Mouse (Mus musculus) heart, adult 10 weeks (tissue): Measurements from ENCODE around the gene Plbd2. TPM values are rescaled to one million over a fixed set of nuclear protein-coding genes. Genes with fewer than 3 reads are reported as not detected.

Experiments
- polyA plus RNA-seq: library from polyadenylated mRNA; stranded (reverse); fragments of 350-450 nt; fragmentation: Illumina TruSeq; extraction: RNeasy Lipid Tissue Mini Kit (QIAGEN cat#74804); gene quantifications from one replicate; pipeline ENCODE4 v1.2.3, GENCODE M21; 2014; ENCODE audit warnings: low read depth, low replicate concordance

The Plbd2 gene
- 28.1 TPM for polyA plus RNA-seq

DNA sequence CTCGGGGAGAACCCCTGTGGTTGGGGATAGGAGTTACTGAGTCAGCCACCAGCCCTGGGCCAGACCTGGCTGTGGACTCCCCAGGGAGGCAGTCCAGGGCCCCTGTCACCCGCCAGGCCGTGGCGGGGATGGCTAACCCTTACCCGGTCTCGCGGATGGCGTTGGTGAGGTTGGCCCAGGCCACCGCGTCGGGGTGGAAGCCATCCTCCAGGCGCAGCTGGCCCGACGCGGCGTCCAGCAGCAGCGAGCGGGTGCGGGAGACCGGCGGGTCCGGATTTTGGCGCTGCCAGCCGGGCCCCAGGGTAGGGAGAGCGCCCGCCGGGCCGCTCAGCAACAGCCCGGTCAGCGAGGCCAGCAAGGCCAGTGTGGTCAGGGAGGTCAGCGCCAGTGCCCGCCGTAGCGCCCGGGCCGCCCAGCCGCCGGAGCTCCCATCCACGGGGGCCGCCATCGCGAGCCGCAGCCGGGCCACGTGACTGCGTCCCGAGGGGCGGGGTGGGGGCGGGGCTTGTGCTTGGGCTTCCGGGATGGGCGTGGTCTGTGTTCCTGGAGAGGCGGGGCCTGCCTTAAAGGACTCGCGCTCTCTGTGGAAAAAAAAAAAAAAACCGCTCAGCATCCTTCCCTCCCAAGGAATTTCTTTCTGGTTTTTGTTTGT, at the start of gene Plbd2:
Plbd2 (minus strand) TSS at position 482 of the 652 bp plus-strand sequence.

DNA sequence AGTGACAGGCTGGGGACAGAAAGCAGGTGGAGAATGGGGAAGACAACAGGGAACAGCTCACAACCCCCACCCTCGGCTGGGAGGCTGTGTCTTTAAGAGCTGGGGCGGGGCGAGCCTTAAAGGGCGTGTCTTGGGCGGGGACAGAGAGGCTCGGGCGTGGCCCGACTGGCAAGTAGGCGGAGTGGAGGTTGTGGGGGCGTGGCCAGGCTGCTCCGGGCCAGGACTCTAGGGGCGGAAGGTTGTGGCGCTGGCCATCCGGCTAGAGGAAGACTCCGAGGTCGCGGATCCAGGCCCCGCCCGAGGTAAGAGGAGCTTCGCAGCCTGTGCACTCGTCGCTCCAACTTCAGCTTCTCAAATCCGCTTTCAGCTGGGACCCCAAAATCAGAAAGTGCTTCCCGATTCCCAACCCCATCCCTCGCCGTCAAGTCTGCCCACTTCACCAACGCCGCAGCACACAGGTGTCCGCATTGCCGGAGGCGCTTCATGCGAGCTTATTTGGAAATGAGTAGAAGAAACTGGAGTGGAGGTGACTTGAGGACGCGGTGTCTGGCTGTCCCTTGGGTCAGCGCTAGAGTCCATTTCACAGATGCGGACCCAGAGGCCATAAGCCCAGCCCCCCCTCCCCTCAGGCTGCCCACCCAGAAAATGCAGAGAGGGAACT, 7.7 kb upstream of the Plbd2 start, which contains the start of gene Slc8b1:
Slc8b1 (plus strand) TSS at position 187 of the 661 bp plus-strand sequence.

DNA sequence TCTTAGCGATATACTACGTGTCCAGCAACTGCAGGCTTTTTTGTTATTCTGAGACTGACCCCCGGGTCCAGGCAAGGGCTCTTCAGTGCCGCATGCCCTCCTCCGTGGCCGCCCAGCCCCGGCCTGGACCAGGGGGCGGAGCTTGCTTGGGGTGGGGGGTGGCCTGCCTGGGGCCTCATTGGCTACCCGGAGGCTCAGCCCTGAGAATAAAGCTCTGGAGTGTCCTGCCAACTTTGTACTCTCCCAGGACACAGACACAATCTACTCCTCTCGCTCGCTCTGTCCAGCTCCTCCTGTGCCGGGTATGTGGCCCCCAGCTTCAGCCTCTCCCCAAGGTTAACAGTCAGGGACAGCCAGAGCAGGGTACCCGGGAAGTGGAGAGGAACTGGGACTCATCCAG, 27.1 kb downstream of the Plbd2 start, which contains the start of gene Sds:
Sds (plus strand) TSS at position 231 of the 400 bp plus-strand sequence.

DNA sequence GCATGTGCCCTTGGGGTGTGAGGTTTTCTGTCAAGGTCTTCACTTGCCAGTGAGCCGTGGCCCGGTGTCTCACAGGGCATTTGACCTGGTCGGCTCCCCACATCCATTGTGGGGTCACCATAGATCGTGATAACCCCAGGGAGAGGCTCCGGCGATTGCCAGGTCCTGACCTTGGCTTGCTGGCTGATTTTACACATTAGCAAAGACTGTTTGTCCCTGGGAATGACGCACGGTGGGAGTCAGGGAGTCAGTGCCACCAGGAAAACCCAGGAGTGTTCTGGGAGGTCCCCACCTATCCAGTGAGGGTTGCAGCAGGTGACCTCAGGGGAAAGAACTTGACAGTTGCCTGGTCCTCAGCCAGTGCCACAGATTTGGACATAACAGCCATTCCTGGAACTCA, 30.7 kb downstream of the Plbd2 start, which contains the start of gene Sdsl:
Sdsl (minus strand) TSS at position 41 of the 400 bp plus-strand sequence.

Other genes with a start within 250 kb of the Plbd2 start
- gene Lhx5, start 71.9 kb downstream of the Plbd2 start, polyA plus RNA-seq = not detected
- gene Sdsl, start 30.8 kb downstream of the Plbd2 start, polyA plus RNA-seq = 11.2 TPM
- 7.9 TPM for gene Sds, start 27.1 kb downstream of the Plbd2 start, polyA plus RNA-seq
- 7.6 TPM for gene Slc8b1, start 7.5 kb upstream of the Plbd2 start, polyA plus RNA-seq
- 24.0 TPM for gene Tpcn1, start 85.0 kb upstream of the Plbd2 start, polyA plus RNA-seq
- not detected for gene Iqcd, start 85.4 kb upstream of the Plbd2 start, polyA plus RNA-seq
- 13.1 TPM for gene Rita1, start 109.0 kb upstream of the Plbd2 start, polyA plus RNA-seq
- 15.9 TPM for gene Ddx54, start 109.1 kb upstream of the Plbd2 start, polyA plus RNA-seq
- gene Cfap73, start 130.6 kb upstream of the Plbd2 start, polyA plus RNA-seq = not detected
- not detected for gene Rasal1, start 145.2 kb upstream of the Plbd2 start, polyA plus RNA-seq
- 0.73 TPM for gene Dtx1, start 208.3 kb upstream of the Plbd2 start, polyA plus RNA-seq
- 8.4 TPM for gene Oas2, start 246.2 kb upstream of the Plbd2 start, polyA plus RNA-seq